Mouse (Mus musculus) cerebellum, adult (tissue): ENCODE data around the gene B9d1.
A peak's percentile ranks its signal among the peaks of the same experiment; 100 is the strongest.

Source experiments
- ATAC-seq: cut with Nextera tagmentation; 2 replicates; pipeline ENCODE4 v1.9.2; 2017; ENCODE audit warnings: mild to moderate bottlenecking, moderate library complexity, mixed read lengths; ENCODE audit not compliant: insufficient number of reproducible peaks, low FRiP score, low TSS enrichment

B9d1 gene

DNA sequence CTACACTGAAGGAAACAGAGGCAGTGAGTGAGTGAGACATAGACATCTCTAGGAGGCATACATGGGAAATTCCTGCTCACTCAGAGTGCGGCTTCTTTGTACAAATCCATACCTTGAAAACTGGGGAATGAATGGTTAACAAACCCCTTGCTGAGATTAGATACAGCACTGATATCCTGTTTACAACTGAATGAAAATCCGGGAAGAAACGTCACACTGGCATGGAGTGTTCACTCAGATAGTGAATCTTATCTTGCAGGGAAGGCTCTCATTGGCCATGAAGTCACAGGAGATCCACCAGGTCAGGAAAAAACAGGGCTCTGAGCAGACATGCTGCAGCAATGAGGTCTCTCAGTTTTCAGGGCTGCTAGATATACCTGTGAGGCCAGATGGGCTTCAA, 32.0 kb downstream of the B9d1 start:
- no peak for ATAC-seq

DNA sequence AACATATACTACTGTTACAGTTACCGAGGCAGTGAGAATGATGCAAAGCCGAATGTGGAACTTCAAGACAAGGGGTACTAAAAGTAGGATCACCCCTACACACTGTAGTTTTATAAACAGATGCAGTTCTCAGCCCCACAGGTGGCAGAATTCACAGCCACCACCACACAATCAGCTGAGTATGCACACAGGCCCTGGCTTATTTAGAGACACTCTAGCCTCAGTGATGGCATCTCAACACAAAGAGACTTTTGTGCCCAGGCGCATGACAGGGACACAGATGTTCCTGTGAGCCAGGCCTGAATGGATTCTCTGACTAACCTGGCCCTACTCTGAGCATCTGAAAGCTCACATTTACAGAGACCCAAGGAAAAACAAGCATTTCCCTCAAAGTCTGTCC, 32.4 kb downstream of the B9d1 start:
- no peak for ATAC-seq

DNA sequence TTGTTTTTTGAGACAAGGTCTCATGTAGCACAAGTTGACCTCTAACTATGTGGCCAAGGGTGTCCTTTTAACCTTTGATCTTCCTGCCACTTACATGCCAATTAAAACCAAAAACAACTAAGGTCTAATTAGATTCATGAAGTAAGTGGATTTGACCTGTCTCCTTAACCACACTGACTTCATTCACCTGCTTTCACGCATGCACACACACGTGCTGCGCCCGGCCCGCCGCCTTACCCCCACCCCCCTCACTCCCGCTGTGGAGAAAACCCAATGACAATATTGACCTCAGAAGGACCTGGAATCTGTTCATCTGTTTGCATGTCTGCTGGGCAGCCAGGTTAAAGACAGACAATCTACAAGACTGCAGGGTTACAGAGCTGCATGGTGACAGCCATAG, 35.7 kb downstream of the B9d1 start:
- no peak for ATAC-seq

DNA sequence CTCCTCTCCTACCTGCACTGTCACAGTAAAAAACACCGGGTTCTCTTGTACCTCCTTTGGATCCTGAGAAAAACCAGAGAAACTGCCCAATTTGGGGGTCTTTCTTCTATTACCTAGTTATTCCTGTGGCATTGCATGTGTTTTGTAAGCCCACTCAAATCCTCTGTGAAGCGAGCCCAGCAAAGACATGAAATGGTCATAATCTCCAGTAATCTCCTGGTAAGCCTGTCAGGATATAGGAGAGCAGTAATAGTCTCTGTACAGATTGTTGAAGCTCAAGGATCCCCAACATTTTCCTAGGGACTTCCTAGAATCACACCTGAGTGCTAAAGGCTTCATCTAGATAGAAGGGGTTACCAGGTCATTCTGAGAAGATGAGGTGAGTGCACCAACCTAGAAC, 36.2 kb downstream of the B9d1 start:
- no peak for ATAC-seq

DNA sequence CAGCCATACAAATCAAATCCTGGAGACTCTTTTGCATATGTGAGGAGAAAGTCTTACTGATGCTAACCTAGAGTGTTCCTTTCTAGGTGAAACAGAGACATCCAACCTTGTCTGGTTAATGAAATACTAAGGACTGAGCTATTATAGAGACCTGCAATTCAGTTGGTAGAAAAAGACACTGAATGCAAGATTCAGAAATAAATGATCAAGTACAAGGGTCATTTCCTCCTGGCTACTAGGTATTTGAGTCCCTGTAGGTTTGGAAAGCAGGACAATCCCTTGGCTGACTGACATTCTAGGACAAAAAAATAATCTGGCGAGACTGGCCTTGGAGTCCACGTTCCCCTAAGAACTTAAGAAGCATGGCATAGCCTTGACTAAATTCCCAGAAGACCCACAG, 40.6 kb downstream of the B9d1 start:
- ATAC-seq, result no peak

DNA sequence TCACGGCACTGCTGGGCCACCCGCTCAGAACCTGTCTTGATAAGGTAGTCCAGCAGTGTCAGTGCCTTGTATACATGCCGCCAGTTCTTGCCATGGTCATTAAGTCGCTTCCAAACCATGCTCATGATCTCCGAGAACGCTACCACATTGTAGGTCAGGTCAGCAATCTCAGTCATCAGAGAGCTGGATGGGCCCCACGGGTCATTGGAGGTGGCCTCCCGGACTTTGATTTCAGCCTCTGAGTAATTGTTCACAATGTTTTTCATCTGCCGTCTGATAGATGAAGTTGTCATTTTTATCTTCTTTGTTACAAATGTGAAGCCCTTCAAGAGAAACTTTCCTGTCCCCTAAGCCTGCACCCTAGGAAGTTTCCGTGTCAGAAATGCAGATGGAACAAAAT, 41.5 kb downstream of the B9d1 start:
- no peak for ATAC-seq

DNA sequence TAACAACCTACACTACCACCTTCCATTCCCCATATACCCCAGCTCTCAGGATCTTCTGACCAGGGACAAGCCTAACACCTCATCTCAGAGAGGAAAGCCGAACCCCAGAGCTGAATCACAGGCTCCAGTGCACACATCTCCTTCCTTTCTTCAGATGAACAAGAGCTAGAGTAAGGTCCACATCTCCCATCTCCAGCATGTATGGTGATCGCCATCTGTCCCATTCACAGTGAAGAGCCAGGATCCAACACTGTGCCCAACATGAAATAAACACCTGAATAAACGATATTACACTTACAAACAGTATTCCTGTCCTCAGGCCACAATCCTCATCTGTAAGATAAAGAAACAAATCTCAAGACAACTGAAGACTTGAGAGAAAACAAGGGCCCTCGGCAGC, 42.8 kb downstream of the B9d1 start:
- no peak for ATAC-seq

DNA sequence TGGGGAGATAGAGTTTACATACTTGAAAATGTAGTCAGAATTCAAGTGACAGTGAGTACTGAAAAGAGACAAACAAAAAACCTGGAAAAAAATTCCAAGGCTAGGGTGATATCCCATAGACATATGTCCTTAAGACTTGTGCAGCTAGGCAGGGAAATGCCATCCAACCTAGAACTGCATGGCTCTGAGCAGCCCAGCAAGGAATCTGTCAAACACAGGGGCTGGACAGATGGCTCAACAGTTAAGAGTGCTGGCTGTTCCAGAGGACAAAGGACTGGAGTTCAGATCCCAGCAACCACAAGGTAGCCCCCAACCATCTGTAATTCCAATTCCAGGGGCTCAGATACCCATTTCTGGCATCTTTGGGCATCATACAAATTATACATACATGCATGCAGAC, 45.7 kb downstream of the B9d1 start:
- no peak for ATAC-seq

DNA sequence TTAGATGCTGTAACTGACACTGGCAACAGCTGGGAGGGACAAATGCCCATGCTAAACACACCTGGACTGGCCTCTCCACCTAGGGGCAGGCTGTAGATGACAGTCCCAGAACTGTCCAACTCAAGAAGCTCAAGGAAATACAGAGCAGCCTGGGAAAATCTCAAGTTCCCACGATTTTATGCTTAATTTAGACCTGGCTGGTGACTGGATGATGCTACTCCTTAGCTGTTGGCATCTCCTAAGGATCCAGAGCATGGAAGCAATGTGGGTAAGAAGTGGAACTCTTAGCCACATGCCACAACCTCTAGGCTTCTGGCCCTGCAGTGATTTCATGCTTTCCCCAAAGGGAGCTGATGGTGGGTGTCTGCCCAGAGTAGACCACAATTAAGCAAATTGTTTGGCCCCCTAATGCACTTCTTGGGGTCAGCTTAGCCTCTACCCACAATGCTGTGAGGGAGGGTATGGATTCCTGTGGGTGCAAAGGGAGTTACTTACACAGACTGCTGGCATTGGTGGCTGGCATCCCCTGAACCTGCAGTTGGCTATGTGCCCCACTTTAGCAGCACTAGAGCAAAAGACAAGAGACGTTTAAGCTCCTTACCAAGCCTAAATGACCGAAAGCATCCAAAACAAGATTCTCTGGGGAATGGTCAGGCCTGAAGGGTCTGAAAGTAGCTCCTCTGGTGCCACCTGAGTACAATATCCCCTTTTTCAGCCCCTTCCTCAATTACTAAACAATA, 48.2 kb downstream of the B9d1 start:
- ATAC-seq, result no peak

DNA sequence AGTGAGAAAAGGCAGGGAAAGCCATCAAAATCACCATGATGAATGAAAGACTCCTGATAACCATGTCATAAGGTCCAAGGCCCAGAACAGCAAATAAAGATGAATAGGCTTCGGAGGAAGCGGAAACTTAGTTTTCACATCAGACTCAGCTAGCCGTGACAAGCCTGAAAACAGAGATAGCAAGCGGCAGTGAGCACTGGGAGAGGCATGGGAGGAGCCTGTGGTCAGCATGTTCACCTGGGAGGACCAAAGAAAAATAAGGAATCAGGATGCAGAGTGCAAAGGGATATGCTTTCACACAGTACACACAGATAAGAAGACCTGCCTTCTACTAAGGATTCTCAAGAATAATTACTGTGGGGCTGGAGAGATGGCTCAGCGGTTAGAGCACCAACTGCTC, 54.6 kb downstream of the B9d1 start:
- ATAC-seq, result no peak

DNA sequence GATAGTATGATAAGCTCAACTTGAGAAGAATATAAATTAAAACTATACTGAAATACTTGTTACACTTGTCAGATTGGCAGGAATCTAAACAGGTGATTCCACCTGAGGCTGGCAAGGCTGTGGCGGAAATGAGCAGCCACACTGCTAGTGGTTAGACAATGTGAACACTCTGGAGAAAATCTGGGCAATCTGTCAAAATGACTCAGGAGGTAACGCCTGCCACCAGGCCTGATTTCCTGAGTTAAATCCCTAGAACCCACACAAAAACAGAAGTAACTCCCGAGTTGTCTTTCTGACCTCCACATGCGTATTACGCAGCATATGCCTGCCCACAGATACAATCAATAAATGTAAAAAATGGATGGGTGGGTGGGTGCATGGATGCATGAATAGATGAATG, 57.5 kb downstream of the B9d1 start:
- ATAC-seq, result 0 out of 2 replicates have a peak, but pooled peaks have one; percentile 58
